Mouse (Mus musculus) bone marrow macrophage, adult 2 months (primary cell): ENCODE measurements around the gene Sec24b.

Experiments used
- CTCF ChIP-seq: IDR thresholded peaks from 2 replicates; pipeline ENCODE4 v1.5.1; 2012; ENCODE audit warnings: low read depth, mild to moderate bottlenecking, low read length, moderate library complexity
- POLR2A ChIP-seq: IDR thresholded peaks from 2 replicates; pipeline ENCODE4 v1.6.1; 2012; ENCODE audit warnings: mild to moderate bottlenecking, low read depth, low read length, borderline replicate concordance

- TF ChIP-seq CTCF (no peak), POLR2A (no peak)
Observed at GRCm38 (mm10) chr3:130025556-130025955, 35.8 kb downstream of the Sec24b start.
